Mouse (Mus musculus) cerebellum, postnatal 4 days (tissue): ENCODE results near the gene Itpr1.

ENCODE experiments used
- DNase-seq, 2 experiments: peaks; one replicate each; pipeline ENCODE4 v3.0.0; 2022; ENCODE audit warnings: low spot score in 2 of 2, mixed read lengths in 1 of 2

The Itpr1 gene

DNA sequence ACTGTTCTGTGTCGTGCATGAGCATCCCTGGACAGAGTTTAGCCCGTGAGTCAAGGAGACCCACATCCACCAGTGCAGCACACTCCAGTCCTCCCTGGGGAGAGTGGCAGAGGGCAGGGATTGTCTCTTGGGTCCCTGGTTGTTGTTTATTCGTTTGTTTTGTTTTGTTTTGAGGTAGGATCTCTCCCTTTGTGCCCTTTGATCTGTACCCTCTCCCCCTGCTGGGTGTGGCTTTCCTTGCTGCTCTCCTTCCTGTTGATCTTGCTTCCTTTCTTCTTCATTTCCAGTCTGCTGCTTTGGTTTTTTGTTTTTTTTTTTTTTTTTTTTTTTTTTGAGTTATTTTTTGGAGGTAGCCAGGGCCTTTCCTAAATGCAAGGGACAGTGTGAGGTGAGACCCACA is 299.2 kb downstream of the Itpr1 start:
- DNase-seq = no peak

DNA sequence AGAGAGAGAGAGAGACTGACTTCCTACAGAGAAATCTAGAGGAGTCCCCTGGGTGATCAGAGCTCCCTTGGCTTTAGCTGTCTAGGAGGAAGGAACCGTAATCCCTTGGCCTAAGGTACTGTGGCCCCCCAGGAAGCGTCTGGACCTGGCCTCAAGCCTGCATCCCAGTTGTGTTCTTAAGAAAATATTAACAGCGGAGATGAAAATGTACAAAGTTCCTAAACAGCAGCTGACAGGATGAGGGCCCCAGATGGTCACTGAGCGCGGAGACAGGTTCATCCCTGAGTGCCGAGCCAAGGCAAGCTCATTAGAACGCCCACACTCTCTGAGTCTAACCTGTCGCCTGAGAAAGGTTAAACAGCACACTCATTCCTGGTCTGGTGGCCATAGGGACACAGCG is 300.1 kb downstream of the Itpr1 start:
- DNase-seq = no peak

DNA sequence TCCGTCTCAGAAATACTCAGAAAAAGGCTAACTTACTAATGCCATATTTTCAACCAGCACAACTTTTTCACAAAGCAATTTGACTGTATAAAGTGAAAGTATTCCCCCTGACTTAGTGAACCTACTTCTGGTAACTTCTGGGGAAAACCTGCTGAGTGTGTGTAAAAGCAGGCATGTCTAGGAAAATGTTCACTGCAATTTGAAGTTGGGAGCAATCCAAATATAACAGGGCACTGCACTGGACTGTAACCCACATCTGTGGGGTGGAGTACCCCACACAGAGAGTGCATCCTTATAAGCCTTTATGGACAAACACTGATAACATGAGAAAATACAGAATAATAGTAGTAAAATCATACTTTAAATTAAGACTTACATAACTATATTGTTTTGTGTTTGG is 303.4 kb downstream of the Itpr1 start:
- no peak for DNase-seq

DNA sequence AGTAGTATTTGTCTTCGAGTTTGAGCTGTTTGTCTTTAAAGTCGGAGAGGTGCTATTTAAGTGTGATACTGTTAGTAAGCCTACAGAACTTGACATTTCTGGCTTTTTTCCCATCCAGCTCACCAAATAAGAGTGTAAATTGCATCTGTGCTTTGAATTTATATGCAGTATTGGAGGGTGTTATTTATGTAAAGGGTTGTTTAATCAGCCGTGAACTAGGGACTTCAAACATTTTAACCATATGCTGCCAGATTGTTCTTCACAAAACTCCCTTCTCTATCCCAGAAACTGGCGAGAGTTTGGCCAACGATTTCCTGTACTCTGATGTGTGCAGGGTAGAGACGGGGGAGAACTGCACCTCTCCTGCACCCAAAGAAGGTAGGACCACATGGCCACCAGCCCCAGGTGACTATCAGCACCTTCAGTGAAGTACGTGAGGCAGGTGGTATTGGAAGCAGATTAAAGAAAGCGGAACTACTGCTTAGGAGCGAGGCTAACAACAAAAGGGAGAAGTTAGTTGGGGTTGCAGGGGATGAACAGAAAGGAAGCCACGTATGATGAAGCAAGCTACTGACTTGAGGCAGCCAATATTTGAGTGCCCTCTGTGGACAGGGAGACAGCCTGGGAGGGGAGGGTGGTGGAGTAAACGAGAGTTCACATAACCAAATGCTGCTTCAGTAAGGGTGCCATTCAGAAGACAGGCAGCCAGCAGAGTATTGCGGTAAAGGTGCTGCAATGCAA is 304.5 kb downstream of the Itpr1 start:
- DNase-seq = no peak

DNA sequence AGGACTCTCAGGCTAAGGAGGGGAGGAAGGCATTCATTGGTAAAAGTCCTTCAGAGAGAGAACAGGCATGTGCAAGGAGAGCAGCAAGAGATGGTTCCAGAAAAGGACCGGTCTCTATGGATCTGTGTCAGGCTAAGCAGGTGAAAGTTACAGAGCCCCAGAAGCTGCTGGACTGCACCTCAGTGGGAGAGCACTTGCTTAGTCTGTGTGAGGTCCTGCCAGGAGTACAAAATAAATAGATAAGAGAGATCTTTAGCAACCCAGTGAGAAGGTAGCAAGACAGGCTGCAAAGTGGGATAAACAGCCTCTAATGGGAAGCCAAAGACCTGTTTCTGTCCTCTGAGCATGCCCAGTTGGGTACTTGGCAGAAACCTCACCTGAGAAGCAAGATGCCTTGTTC is 305.1 kb downstream of the Itpr1 start:
- no peak for DNase-seq

DNA sequence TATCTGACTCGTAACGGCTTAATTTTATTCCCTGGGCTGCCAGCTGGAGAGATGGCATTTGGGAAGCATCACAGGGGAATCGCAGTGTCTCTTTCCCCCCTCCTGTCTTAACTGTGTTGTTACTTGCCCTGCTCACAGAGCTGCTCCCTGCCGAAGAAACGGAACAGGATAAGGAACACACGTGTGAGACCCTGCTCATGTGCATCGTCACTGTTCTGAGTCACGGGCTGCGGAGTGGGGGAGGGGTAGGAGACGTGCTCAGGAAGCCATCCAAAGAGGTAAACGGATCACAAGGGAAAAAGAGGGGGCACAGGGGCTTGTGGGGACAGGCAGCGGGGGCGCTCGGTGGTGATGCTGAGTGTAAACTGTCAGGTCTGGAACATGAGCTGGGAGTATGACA is 305.7 kb downstream of the Itpr1 start:
- no peak for DNase-seq

DNA sequence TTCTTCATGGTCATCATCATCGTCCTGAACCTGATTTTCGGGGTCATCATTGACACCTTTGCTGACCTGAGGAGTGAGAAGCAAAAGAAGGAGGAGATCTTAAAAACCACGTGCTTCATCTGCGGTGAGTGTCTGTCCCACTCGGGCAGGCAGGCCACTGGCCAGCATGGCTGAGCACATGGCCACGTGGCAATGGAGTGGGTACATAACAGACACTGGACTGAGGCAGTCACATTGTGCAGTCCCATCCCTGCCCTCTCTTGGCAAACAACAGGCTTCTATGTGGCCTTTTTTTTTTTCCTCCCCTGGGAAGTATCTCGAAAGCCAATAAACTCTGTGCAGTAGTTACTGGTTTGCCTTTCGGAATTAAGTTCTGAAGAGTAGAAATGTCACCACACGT is 306.4 kb downstream of the Itpr1 start:
- no peak for DNase-seq

DNA sequence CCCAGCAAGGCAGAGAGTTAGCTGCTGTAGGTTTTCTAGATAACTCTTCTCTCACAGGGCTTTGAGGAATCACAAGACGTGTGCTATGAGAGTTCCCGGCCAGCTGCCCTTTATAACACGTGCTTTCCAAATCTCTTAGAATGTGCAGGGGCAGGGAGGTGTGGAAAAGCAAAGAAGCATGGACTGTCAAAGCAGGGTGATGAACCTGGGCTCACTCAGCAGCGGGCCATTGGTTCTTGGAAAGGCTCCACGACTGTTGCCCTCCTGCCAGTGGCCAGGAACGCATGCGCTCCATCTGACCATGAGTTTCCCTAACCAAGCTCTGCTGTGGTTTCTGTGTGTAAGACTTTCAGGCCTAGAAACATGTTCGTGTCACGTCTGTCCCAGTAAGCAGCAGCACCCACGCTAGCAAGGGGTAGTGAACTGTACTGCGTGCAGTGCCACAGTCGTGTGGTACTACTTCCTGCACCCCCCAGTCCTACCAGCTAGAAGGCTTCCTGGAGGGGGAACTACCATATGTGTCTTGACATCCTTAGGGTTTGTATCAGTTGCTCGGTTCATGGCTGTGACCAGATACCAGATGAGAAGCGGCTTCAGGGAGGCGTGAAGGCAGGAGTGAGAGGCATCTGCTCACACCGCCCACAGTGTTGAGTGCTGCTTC is 311.2 kb downstream of the Itpr1 start:
- no peak for DNase-seq

DNA sequence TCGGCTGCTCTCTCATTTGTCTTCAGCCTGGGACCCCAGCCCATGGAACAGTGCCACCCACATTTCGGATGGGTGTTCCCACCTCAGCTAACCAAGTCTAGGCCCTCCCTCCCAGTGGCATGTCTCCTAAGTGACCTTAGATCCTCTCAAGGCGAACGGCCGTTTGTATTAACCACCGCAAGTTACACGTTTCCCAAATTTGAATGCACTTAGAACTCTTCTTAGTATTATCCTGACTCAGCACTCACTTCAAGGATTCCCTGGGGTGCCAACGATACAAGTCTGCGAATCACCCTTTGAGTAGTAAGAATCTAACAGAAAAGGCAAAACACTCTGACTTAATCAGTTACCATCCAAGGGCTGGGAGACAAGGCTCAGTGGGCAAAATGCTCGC is 311.7 kb downstream of the Itpr1 start:
- no peak for DNase-seq

DNA sequence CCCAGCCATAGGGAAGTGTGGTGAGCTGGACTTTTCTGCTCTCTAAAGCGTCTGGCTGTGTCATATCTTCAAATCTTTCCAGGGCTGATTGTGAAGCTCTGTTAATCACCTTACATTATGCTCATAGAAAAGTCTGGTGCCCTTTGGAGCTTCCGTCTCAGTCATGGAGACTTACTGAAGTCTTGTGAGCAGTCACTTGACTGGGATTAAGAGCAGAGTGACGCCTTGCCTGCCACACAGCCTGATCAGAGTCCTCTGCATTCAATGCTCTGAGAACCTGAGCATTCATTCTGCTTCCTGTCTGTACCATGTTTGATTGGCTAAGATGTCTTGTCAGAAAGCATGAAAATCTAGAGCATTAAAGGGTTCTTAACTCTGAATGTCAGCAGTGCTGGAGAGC is 314.7 kb downstream of the Itpr1 start:
- no peak for DNase-seq

DNA sequence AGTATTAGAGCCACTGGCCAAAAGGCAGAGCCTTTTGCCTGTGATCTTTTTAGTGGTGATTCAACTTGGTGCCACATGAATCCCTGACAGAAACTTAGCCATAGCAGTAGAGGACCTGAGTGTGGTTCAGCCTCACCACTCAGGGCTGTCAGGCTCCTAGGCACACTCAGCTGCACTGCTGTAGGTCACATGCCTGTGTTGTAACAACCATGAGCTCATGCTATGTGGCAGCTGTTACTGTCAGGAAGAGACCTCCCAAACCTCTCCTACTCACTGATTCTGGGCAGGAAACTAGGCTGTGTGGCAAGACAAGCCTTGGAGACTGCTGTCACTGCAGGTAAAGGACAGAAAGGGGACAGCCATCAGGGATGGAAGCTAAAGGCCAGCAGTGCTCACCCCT is 315.1 kb downstream of the Itpr1 start:
- DNase-seq = no peak

DNA sequence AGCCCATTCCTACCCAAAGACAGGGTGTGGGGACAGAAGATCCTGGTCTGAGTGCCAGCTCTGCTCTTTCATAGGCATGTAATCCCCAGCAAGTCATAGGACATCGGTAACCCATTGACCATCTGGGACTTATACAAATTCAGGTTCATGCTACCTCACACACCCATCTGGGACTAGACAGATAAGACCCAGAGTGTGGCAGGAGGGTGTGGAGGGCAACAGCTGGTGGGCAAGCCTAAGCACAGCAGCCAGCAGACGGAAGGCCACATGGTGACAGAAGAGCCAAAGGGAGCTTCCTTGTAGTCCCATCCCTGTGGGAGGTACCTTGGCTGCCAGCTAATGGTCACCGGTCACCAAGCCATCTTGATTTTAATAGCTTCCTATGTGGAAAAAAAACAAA is 316.3 kb downstream of the Itpr1 start:
- DNase-seq = no peak

DNA sequence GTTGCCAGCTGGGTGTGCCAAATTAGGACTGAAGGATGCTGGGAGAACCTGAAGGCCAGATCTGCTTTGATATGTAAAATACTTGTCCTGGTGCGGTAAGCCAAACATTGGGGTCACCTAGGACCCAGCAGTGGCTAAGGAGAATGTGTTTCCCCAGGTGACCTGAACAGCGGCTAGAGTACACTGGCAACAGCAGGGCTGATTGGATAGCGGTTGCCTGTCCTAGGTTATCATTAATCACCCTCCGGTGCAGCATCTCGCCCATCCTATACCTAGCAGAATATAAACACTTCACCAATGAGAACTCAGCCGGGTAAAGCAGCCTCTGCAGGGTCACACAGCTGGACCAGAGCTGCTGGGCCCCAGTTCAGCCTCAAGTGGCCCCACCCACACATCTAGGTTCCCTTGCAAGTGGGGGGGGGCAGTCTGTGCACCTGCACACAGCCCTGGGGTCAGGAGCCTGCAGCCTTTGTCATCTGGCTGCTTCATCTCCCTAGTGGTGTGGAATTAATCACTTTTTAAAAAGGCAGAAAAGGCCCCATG is 318.0 kb downstream of the Itpr1 start:
- DNase-seq = no peak

DNA sequence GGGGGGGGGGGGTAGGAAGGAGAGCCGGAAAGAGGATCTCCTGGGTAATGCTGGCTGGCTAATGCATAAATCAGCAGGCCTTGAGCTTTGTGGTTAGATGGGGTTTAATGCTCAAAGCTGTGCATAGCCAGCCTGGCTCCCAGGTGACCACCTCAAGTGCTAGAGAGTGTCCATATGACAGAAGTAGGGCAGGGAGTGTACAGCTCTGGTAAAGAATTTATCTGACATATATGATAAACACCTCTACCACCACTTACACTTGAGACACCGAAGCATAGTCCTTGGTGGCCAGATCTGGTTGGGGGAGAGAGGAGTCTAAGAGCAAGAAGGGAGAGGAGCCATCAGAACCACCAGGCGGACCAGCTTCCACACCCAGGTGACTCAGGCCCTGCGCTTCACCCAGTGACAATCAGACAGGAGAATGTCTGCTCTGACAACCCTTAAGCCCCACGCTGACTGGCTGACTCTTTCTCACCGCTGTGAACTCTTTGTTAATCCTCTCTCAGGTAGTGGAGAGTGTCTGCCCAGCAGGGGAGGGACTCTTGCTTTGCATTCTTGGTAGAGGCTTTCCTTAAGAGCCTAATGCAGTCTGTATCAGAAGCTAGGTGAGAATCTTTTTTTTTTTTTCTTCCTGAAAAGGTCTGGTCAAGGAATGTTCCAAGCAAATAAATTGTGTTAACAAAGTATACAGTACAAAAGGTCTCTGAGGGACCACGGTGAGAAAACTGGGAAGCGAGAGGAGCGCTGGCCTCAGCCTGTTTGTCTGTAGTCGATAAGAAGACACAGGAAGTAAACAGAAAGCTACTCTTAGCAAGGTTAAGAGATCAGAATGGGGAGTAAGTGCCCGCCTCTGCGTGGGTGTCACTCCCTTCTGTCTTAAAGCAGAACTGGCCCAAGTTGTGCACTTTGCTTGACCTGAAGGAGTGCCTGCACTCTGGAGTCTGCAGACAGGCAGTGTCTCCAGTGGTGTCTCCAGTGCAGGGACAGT is 318.7 kb downstream of the Itpr1 start:
- DNase-seq = no peak

DNA sequence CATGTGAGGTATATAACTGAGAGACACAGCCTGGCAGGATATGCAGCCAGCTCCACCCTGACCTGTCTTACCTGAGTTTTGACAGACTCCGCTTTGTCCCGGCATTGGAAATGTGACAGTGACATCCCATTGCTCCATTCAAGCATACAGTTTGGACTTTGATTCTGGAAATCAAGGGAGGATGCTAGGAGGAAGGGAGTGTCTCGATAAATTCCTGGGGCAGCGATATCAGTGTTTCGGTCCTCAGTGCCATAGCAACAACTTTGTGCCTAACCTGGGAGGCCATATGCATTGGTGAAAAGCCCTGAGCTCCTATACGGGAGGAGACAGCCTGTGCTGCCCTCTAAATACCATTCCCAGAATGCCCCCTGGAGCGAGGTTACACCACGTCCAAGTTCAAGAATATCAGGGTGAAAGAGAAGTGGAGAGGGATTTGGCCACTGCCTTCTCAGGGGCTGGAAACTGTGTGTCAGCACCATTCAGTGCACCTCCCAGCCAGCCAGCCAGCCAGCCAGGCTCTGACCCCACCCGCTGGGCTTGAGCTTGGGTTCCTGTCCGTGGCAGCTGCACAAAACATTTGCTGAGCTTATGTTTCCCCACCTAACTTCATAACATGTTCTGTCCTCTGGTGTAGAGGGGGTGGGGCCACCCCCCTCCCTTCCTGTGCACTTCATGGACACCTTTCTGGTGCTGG is 319.7 kb downstream of the Itpr1 start:
- no peak for DNase-seq

DNA sequence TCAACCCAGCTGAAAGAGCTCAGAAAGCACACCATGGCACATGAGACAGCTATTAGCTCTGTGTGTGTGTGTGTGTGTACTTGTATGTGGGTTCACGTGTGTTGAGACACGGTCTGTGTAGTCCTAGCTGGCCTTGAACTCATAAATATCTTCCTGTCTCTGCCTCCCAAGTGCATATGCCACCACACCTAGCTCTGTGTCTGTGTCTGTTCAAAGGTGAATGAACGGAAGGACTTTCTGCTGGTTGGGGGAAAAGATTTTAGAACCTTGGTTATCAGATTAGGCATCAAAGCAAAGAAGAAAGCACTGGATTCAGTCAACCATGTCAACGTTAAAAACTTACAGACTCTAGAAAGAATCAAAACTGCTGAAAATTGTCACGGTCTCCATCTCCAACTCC is 321.2 kb downstream of the Itpr1 start:
- no peak for DNase-seq

DNA sequence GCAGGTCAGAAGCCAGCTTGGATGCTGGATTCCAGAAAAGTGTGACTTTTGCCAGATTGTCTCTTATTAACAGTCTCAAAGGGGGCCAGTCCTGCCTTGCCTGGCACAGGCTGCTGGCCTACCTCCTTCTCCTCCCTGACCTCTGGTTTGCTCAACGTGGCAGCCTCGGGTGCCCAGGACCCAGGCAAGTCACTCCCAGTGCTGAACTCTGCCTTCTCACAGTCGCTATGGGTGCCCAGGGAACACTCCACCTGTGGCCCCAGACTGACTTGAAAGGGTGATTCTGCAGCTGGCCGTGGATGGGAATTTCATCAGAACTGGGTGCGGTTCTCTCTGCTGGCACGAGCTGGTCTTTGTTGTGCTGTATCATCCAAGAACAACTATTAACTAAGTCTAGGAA is 321.7 kb downstream of the Itpr1 start:
- no peak for DNase-seq

DNA sequence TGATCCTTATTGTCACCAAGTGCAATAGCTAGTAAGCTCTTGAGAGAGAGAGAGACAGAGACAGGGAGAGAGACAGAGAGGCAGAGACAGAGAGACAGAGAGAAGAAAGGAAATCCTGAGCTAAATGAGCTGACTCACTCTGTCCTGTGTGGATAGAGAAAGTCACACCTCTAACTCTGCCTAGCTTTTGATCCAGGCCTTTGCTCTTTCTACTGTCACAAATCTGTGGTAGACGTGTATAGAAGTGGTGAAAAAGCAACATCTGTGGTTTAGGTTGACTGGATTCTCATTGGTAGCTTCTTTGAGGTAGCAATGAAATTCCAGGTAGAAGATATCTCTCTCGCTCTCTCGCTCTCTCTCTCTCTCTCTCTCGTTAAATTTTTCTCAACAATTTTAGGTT is 322.4 kb downstream of the Itpr1 start:
- DNase-seq = no peak

DNA sequence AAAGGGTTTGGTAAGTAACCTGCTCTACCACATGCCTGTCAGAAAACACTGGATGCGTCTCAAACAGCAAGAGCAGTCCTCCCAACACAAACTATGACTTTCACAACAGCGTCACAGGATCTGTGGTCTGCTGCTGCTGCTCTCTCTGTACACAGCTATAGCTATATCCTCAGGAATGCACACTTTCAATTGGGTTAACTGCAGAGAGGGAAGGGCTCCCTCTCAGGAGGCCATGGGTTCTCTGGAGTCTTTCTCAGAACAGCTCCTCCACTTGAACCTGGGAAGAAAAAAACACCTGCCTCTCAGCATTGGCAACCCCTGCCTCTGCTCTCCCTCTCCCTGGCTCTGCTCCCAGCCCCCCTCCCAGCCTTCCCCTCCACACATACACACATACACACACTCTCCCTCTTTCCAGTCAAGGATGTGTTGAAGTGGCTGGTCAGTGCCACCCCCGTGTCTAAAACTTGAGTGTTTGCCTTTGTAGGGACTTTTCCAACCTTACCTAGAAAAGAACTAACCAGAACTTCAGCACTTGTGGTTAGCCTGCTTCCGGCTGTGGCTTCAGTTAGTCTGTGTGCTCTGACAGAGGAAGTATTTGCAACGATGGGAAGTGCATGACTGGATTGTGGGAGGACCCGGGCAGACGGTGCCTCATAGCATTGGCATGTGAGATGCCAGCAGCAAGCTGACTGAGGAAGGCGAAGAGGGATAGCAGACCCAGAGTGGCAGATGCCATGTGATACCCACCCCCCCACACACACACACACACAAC is 323.8 kb downstream of the Itpr1 start:
- DNase-seq = no peak

DNA sequence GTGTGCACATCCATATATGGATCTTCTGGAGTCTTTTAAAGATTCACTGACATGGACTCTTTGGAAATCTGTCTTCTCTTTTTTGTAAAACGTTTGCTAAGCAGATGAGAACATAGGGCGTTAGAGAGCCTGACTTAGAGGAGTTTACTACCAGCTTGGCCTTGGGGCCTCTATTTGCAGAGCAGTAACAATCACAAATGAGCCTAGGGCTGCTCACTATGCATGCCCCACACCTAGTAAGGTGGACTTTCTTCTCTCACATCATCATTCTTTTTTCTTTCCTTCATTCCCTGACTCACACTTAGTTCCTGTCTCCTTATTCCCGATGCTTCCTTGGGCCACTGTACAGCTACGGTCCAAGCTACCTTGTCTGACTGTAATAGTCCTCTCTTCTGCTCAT is 325.5 kb downstream of the Itpr1 start:
- no peak for DNase-seq

DNA sequence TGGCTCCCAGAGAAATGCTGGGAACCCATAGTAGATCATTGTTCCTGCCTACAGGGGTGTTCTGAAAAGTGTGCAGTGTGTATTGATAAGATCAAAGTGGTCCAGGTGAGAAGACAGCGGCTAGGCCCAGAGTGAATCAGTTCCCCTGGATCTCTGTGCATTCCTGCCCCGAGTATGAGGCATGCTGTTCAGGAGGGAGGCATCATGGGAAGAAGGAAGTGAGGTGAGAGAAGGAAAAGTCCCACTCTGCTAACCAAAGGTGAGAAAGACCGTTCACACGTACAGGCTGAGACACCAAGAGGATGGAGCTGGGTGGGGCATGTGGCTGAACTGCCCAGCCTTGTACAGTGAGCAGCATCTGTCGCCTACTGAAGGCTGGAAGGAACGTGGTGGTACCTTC is 327.5 kb downstream of the Itpr1 start:
- no peak for DNase-seq
